In the genomic region with DNA sequence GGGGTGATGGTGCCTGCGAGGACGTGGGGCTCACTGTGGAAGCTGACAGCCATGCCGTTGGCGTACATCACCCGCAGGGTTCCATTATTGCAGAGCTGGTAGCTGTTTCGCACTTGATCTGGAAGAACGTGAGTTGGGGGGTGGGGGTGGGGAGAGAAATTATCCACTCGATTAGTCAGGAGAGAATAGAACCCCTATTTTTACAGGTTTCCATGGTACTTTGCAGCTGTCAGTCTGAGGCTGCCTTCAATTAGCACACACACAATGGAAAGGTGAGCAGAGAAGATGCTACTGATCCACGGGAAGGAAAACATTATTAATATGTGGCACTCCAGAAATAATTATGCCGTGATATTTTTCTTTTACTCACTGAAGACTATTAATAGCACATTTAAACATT, we compare ENCODE assay signal across 20 mouse cellular contexts. TPM values are rescaled to one million over a fixed set of nuclear protein-coding genes. Genes with fewer than 3 reads are reported as not detected.
"Had no signal": no experiment of that assay in that cellular context is flagged by ENCODE, and none has a peak within 500 bp of the region (broad histone marks: within the 10 kb centered on the region; RNA-seq: fewer than 3 reads in every experiment).

No protein-coding gene starts in this region.

- H3K36me3 ChIP-seq: limb, embryonic 12.5 days; limb, embryonic 15.5 days had no signal

- H3K4me2 ChIP-seq: limb, embryonic 12.5 days; limb, embryonic 15.5 days; liver, embryonic 11.5 days; lung, embryonic 14.5 days; midbrain, embryonic 12.5 days; neural tube, embryonic 13.5 days had no signal

- DNase-seq: kidney, adult 18-20 months; kidney, adult 9 months; kidney, postnatal 25 days; left cerebral cortex, postnatal 4 days; liver, postnatal 0 days; lung, embryonic 14.5 days; thymus, adult 2 months; thymus, postnatal 14 days; thymus, postnatal 4 days had no signal

- H3K27me3 ChIP-seq: neural tube, embryonic 13.5 days had no signal

- H3K9me3 ChIP-seq: limb, embryonic 12.5 days; limb, embryonic 15.5 days; midbrain, embryonic 12.5 days; neural tube, embryonic 13.5 days had no signal

- H3K27ac ChIP-seq: limb, embryonic 12.5 days; limb, embryonic 15.5 days; liver, embryonic 14.5 days; macrophage; midbrain, embryonic 12.5 days; neural tube, embryonic 13.5 days had no signal

- ATAC-seq: liver, postnatal 0 days; lung, postnatal 0 days had no signal

- H3K9ac ChIP-seq: limb, embryonic 12.5 days; limb, embryonic 15.5 days; liver, embryonic 14.5 days; liver, postnatal 0 days; lung, embryonic 14.5 days; midbrain, embryonic 12.5 days; neural tube, embryonic 13.5 days had no signal

- H3K4me3 ChIP-seq: limb, embryonic 12.5 days; limb, embryonic 15.5 days; midbrain, embryonic 12.5 days; myocyte; neural tube, embryonic 13.5 days had no signal

RNA-seq across cellular contexts. Expression of gene Wwc1, which starts 59.5 kb away (rescaled TPM):
- total RNA-seq: megakaryocyte, adult 5-6 weeks; monocyte, adult 5-6 weeks had no signal
